Mouse (Mus musculus) ES-E14 (cell line): ENCODE results near the gene Rad51b. TPM values are rescaled to one million over a fixed set of nuclear protein-coding genes. Genes with fewer than 3 reads are reported as not detected.

Experiments used
- DNase-seq: peaks from one replicate; pipeline ENCODE4 v3.0.0-alpha.2; 2013; ENCODE audit warnings: low read depth, low spot score
- H3K27ac ChIP-seq: 2 replicates; pipeline ENCODE4 v1.5.1; 2012; ENCODE audit warnings: low read depth, mild to moderate bottlenecking, low read length, moderate library complexity, mixed read lengths; ENCODE audit not compliant: poor library complexity, insufficient read depth, severe bottlenecking
- H3K36me3 ChIP-seq: 2 replicates; pipeline ENCODE4 v1.6.1; 2012; ENCODE audit warnings: mild to moderate bottlenecking, low read length, moderate library complexity, mixed read lengths; ENCODE audit not compliant: control insufficient read depth, poor library complexity, insufficient read depth, severe bottlenecking
- H3K4me1 ChIP-seq, 2 experiments: fragments of 150-350 bp in 1 of 2; sonication (generic) in 1 of 2; 2 replicates each; pipeline ENCODE4 v1.6.1; 2012; ENCODE audit warnings: low read length in 2 of 2, mild to moderate bottlenecking in 1 of 2, mixed read lengths in 1 of 2; ENCODE audit not compliant: control insufficient read depth in 2 of 2, insufficient read depth in 2 of 2, poor library complexity in 1 of 2
- H3K4me3 ChIP-seq, 2 experiments: fragments of 150-350 bp in 1 of 2; sonication (generic) in 1 of 2; 2 replicates each; pipeline ENCODE4 v1.5.1; 2012; ENCODE audit warnings: low read length in 2 of 2, low read depth in 1 of 2, mild to moderate bottlenecking in 1 of 2, mixed read lengths in 1 of 2; ENCODE audit not compliant: insufficient read depth in 1 of 2, poor library complexity in 1 of 2, severe bottlenecking in 1 of 2
- H3K9ac ChIP-seq: 2 replicates; pipeline ENCODE4 v1.6.1; 2012; ENCODE audit warnings: low read depth, mild to moderate bottlenecking, low read length, mixed read lengths; ENCODE audit not compliant: poor library complexity, insufficient read depth, severe bottlenecking
- H3K9me3 ChIP-seq: fragments of 150-350 bp; sonication (generic); 2 replicates; pipeline ENCODE4 v1.6.1; 2012; ENCODE audit warnings: low read depth, mild to moderate bottlenecking, low read length; ENCODE audit not compliant: control insufficient read depth, insufficient read depth
- CHD2 ChIP-seq: IDR thresholded peaks from 2 replicates; pipeline ENCODE4 v1.6.1; 2014; ENCODE audit warnings: mild to moderate bottlenecking, low read depth, low read length, inconsistent platforms
- HCFC1 ChIP-seq: IDR thresholded peaks from 2 replicates; pipeline ENCODE4 v1.6.1; 2012; ENCODE audit warnings: low read length, inconsistent platforms, borderline replicate concordance; ENCODE audit not compliant: insufficient read depth
- MAFK ChIP-seq: IDR thresholded peaks from 2 replicates; pipeline ENCODE4 v1.6.1; 2014; ENCODE audit warnings: mild to moderate bottlenecking, low read depth, low read length, inconsistent platforms; ENCODE audit not compliant: insufficient read depth
- ZC3H11A ChIP-seq: IDR thresholded peaks from 2 replicates; pipeline ENCODE4 v1.6.1; 2012; ENCODE audit warnings: low read depth, mild to moderate bottlenecking, inconsistent platforms, low read length, borderline replicate concordance
- ZNF384 ChIP-seq: IDR thresholded peaks from 2 replicates; pipeline ENCODE4 v1.6.1; 2012; ENCODE audit warnings: low read depth, low read length, inconsistent platforms
- in situ Hi-C, 2 experiments: fragments of 600-800 bp; cut with MboI; formaldehyde crosslinking; loops; one replicate each; pipeline ENCODE4 v1.15.1; 2025; ENCODE audit warnings: low sequenced_read_pairs in 2 of 2, inconsistent platforms in 1 of 2; ENCODE audit not compliant: unreplicated experiment in 2 of 2
- total RNA-seq: library from RNA; depleted of rRNA; stranded (reverse); fragments of 300-350 nt; gene quantifications from 2 replicates; pipeline ENCODE4 v1.2.3, GENCODE M21; 2012

Gene Rad51b
- total RNA-seq, 1 experiment, result 6.7 TPM

DNA sequence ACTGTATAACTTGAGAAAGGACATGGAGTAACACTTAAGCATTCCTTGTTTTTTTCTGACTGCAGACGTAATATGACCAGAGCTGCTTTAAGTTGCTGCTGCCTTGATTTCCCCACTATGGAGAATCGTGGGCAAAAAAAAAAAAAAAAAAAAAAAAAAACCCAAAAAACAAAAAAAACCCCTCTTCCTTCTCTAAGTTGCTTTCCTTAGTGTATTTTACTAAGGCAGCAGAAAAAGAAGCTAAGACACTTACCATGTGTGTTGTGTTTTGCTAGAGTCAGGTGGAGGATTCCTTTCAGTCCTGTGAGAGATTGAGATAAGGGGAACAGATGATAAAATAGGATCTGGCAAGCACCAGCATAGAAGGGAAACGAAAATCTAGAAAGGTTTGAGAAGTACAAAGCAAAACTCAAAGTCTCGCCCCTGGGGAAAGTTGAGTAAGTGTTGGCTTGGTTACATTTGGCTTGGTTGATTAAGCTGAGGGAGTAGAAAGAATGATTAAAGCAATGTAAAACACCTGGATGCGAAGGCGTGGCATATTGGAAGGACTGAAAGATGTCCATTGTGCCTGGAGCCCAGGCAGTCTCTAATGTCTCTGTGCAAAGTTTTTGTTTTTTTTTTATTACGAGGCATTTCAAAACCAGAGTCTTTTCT is 72.6 kb downstream of the Rad51b start:
- in situ Hi-C loops, result loop anchor here in 1 of 2 experiments (25.0 kb wide), 1 partner anchor 768 kb away; no protein-coding TSS in a partner anchor
- no peak overlapping the region for H3K27ac ChIP-seq
- no peaks in the 10 kb centered on the region for H3K36me3 ChIP-seq
- no peaks in the 10 kb centered on the region for H3K9me3 ChIP-seq
- TF ChIP-seq ZNF384, result no peak
- TF ChIP-seq HCFC1, result no peak
- TF ChIP-seq ZC3H11A, result no peak
- no peak for TF ChIP-seq CHD2
- TF ChIP-seq MAFK, result no peak
- no peaks in the 10 kb centered on the region for H3K4me1 ChIP-seq
- H3K4me3 ChIP-seq, result no peak overlapping the region
- DNase-seq, result no peak
- no peak overlapping the region for H3K9ac ChIP-seq

DNA sequence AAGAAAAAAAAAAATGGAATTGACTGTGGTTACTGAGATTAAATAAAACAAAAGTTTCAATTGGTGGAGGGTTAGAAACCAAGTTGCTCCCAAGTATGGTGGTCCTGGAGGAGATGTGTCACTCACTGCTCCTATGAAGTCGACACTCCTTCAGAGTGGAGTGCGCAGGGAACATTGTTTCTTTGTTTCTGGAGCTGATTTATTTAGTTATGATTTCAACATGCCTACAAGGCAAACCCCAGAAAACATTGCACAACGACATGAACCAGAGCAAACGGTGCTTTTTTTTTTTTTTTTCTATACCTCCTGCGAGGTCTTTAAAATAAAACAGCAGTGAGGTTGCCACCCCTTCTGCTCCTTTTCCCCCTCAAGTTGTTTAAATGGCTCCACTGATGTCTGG is 75.6 kb downstream of the Rad51b start:
- in situ Hi-C loops, result loop anchor here in 1 of 2 experiments (25.0 kb wide), 1 partner anchor 765 kb away; no protein-coding TSS in a partner anchor
- no peaks in the 10 kb centered on the region for H3K9me3 ChIP-seq
- H3K4me3 ChIP-seq, result no peak overlapping the region
- no peaks in the 10 kb centered on the region for H3K4me1 ChIP-seq
- no peak overlapping the region for H3K27ac ChIP-seq
- H3K36me3 ChIP-seq, result no peaks in the 10 kb centered on the region
- no peak overlapping the region for H3K9ac ChIP-seq
- no peak for TF ChIP-seq CHD2
- no peak for TF ChIP-seq HCFC1
- TF ChIP-seq ZNF384, result no peak
- no peak for TF ChIP-seq MAFK
- no peak for TF ChIP-seq ZC3H11A
- no peak for DNase-seq

DNA sequence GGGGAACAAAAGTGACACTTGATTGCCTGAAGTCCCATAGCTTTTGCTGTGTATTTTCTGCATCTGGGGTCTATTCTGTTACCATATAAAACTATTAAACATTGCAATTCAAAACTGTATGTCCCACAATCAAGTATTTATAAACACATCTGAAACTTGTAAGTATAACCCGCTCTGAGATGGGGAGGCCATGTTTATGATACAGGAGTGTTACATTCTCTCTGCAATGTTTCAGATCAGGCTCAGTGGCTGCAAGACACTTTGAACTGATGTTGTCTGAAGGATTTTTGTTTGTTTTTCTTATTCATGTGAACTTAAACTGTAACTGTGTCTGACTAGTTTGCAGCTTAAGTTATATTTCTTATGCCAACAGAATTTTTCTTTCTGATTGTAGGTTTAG is 80.3 kb downstream of the Rad51b start:
- H3K27ac ChIP-seq, result no peak overlapping the region

DNA sequence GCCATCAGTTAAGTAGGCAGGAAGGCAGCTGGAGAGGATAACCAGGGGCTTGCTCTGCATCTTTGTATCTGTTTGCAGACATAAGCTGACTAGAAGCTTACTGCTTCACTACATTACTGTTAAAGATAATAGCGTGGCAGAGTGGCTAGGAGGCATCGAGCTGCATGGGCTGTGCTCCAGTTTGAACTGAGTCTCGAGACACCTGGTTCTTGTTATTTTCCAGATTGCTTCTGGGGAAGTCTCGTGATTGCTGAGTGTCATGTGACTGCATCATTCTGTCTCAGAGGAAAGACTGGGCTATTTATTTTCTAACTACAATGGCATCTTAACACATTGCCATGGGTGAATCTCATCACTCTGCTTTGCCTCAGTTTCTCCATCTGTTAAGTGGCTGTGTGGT is 80.8 kb downstream of the Rad51b start:
- Histone ChIP-seq H3K9ac (no peak overlapping the region), H3K36me3 (no peaks in the 10 kb centered on the region), H3K4me3 (no peak overlapping the region), H3K27ac (no peak overlapping the region), H3K9me3 (no peaks in the 10 kb centered on the region), H3K4me1 (no peaks in the 10 kb centered on the region)
- no peak for DNase-seq
- in situ Hi-C loops, result no loop called here
- TF ChIP-seq HCFC1 (no peak), MAFK (no peak), ZC3H11A (no peak), ZNF384 (no peak)

More for the DNA sequence above, 80.3 kb downstream of the Rad51b start:
- Histone ChIP-seq H3K36me3 (no peaks in the 10 kb centered on the region), H3K4me1 (no peaks in the 10 kb centered on the region), H3K4me3 (no peak overlapping the region), H3K9me3 (no peaks in the 10 kb centered on the region), H3K9ac (no peak overlapping the region)
- in situ Hi-C loops, result no loop called here
- no peak for TF ChIP-seq MAFK
- TF ChIP-seq CHD2, result no peak
- TF ChIP-seq ZNF384, result no peak
- TF ChIP-seq ZC3H11A, result no peak
- no peak for TF ChIP-seq HCFC1
- no peak for DNase-seq

DNA sequence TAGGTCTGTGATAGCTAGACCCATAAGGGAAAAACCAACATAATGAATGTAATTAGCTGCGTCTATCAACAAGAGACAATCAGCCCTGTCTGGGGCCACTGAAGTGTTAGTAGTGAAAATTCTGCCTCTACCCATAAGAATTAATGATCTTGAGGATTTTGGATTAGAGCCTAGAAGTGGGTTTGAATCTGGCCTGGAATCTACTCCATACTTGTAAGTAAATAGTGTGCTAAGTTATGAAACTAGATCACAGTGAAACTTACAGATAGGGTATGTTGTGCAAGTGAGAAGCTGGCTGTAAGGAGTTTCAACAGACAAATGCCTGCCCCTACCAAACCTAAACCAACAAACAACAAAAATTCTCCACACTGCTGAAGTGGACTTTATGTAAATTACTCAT is 83.1 kb downstream of the Rad51b start:
- TF ChIP-seq ZNF384 (no peak), MAFK (no peak), ZC3H11A (no peak), HCFC1 (no peak), CHD2 (no peak)
- DNase-seq, result no peak
- Histone ChIP-seq H3K9me3 (no peaks in the 10 kb centered on the region), H3K36me3 (no peaks in the 10 kb centered on the region), H3K4me3 (no peak overlapping the region), H3K27ac (no peak overlapping the region), H3K4me1 (no peaks in the 10 kb centered on the region), H3K9ac (no peak overlapping the region)
- in situ Hi-C loops, result no loop called here
